Mouse (Mus musculus) adrenal gland, adult 18-20 months (tissue): ENCODE measurements around the gene Kif9. TPM values are rescaled to one million over a fixed set of nuclear protein-coding genes. Genes with fewer than 3 reads are reported as not detected.
A peak's percentile ranks its signal among the peaks of the same experiment; 100 is the strongest.

ENCODE experiments used
- DNase-seq, 2 experiments: peaks; one replicate each; pipeline ENCODE4 v3.0.0; 2021 to 2022; ENCODE audit warnings: low spot score in 2 of 2
- long read RNA-seq, 2 experiments: library from polyadenylated mRNA; stranded (forward); transcript quantifications; one replicate each; pipeline ENCODE4 v2.0.0; 2021
- total RNA-seq, 2 experiments: library from RNA; stranded (reverse); gene quantifications; 1 replicate in 1 of 2; 2 replicates in 1 of 2; pipeline ENCODE4 v1.2.3; 2021

Gene Kif9
- 1 to 10 TPM; 1.4 to 1.8 TPM for total RNA-seq
- long read RNA-seq, experiment 1, partial matches to known transcripts = 0 of 1 reads
- long read RNA-seq, experiment 1, other reads (novel, unspliced or antisense) = 0 of 1 reads
- long read RNA-seq, experiment 2, partial matches to known transcripts = 0 of 3 reads
- long read RNA-seq, experiment 2, other reads (novel, unspliced or antisense) = 2 of 3 reads

DNA sequence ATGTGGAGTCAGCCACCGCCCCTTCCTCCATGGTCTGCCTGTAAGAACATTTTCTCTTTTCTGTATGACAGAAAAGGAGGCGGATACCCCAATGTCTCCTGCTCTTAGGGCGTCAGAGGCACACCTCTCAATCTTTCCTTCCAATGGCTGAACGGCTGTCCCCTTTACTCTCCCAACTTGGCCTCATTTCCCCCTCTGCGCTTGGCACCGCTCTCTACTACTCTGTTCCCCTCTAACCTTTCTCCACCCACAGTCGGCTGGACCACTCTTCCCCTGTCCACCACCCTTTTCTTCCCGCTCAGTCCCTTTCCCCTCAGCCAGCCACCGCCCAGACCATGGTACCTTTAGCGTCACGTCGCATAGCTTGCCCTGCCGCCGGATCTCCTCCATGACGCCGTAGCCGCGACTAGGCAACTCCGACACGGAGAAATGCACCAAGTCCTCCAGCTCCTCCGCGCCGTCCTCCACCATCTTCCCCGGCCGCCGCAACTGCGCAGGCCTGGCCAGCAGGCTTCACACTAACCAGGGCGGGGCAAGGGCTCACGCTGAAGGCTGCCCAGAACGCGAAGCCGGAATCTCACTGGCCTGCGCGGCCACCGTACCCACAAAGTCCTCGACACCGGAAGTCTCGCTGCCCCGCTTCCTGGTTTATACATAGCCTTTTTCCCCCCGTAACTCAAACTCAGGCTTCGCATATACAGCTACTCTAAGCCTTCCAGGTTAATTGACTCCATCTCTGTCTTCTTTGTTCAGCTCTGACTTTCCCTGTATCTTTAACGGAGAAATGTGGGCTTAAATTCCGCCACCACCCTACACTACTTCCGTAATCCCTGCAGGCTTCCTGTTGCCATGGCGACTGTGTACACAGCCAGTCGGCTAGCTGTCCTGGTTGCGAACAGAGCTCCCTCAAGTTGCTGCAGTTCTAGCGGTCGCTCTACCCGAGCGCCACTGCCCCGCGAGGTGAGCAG, at the start of gene Kif9, which contains the start of gene Klhl18:
TSS of gene Kif9 (plus strand) at position 835 of the 968 bp plus-strand sequence.
TSS of gene Klhl18 (minus strand) at position 571 of the 968 bp plus-strand sequence.
- peak; percentile 96 to 97 for DNase-seq

DNA sequence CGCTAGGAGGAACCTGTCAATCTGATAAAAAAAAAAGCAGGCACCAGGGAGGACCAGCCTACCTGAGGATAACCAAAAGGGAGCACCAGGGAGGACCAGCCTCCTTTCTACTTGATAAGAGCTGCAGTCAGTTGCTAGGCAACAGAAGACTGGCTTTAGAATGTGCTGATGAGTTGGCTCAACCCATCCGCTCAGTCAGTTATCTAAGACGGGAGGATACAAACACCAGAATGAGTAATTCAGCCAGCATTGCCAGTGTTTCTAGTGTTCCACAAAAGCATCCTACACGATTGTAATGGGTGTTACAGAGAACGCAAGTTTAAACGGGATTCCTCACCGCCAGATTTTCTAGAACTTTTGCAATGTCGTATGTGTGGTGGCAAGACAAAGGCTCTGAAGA, 45.5 kb upstream of the Kif9 start:
- no peak for DNase-seq

DNA sequence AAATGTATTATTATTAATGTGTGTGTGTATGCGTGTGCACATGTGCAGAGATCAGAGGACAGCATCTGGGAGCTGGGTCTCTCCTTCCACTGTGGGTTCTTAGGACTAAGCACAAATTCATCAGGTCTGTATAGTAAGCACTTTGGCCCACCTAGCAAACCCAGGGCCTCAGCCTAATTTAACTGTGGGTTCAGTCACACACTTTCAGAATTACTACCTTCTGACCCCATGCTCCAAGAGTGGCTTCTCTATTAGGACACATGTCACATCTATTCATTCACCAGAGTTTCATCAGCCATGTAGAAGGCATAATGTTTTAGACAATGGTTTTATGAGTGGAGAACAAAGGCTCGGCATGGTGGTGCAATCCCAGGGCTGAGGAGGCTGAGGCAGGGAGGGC, 43.7 kb upstream of the Kif9 start:
- DNase-seq = no peak

DNA sequence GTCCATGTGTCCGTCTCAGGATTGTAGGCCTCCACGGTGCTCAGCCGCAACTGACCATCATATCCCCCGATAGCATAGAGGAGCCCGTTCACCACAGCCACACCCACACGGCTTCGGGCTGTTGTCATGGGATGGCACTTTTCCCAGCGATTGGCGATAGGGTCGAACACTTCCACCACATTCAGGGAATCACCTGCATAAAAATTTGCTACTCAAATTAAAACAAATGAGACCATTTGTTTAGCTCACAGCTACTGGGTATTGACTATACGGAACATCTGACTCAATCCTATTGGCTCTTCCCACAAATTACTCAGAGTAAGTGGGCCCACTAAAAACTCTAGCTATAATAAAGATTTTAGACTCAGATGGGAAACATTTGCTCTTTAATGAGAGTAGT, 40.7 kb upstream of the Kif9 start:
- no peak for DNase-seq

DNA sequence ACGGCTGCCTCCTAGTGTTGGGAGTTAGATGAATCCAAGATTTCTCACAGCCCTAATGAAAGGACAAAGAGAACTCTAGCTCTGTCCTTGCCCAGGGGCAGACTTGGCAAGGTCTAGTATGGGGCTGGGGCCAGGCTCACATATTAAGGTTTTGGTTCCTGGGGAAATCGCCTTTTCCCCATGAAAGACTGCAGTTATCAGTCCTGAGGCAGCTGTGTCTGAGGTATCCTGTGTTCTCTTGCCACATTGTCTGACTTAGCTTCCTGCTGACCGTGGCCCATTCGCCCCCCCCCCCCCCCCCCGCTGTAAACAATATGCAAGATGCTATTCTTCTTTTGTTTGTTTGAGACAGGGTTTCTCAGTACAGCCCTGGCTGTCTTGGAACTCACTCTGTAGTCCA, 36.7 kb upstream of the Kif9 start:
- DNase-seq = no peak

DNA sequence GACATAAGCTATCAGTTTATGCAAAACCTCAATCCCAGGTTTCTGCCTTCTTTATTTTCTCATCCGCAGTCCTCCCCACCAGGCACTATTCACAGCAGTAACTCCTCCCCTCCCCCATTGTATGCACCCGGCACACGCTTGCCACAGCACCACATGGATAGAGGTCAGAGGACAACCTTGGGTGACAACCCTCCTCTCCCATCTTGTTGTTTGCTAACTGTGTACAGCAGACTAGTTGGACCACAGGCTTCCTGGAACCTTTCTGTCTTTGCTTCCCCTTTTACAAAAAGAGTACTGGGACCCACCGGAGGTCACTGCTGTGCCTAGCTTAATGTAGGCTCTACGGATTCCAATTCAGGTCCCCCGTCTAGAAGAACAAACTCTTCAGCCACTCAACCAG, 36.2 kb upstream of the Kif9 start:
- no peak for DNase-seq

DNA sequence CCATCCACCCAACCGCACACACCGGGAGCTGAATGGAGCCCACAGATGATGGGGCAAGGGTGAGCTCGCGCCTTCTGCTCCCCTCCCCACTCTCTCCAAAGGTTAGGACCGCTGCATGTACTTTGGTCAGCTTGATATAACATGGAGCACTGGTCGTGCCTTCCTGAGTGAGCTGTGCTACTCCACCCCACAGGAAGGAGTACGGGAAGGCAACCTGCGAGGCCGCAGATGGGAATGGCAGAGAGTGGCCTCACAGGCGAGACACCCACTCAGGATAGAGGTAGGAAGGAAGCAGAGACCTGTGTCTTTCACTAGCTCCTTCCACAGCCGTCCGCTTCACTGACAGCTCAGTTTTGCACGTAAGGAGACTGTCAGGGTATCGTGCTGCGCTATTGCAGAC, 28.4 kb upstream of the Kif9 start:
- no peak for DNase-seq

DNA sequence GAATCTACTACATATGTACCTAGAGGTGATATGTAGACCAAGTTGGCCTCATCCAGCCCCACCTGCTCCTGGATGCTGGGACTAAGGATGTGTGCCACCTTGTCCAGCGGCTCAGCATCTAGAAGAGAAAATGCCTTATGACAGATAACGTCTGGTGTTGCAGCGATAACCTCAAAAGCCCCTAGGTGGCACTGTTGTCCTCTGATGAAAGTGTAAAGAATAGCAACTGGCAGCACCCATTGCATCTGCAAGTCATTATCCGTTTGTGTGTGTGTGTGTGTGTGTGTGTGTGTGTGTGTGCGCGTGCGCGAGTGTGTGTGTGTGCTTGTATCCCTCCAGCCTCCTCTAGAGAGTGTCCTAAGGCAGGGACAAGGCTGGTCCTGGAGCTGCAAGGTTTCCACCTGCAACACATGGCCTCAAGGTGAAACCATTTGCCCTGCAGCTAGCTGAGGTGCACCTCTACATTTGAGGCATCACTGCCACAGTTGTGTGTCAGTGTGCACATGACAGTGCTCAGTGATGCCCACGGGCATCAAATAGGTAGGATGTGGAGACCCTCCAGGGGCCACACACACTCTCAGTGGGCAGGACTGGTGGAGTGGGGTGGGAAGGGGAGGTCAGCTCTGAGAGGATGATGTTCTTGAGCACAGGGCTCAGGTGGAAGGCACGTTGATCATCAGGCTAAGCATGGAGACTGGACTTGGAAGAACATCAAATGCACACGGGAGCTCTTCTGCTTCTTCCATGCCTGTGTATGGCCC, 27.7 kb upstream of the Kif9 start:
- peak; percentile 58 to 62 for DNase-seq

DNA sequence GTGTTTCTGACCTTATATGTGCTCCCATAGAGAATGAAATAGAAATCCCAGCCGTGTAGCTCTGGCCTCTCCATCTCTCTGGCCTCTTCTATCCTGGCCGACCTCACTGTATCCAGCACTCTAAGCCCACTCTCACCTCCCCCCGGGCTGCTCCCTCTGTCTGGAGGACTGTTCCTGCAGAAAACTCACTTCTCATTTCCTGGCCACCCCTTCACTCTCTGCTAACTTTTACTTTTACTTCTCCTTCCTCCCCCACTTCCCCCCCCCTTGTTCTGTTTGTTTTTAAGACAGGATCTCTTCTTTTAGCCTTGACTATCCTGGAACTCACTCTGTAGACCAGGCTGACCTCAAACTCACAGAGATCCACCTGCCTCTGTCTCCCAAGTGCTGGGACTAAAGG, 24.2 kb upstream of the Kif9 start:
- no peak for DNase-seq

DNA sequence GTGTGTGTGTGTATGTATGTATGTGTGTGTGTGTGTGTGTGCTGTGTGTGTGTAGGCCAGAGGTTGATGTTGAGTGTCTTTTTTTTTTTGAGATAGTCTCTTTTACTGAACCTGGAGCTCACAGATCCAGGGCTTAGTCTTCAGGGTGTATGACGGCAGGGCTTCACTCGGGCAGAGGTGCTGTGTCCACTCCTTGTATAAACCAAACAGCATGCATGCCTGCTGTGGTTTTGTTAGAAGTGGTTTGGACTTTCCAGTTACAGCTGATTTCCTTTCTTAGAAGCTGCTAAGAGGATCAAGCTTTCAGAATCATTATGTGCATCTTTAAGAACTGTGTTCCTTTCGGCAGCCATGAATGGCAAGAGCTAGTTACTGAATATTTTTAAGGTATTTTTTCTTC, 18.8 kb upstream of the Kif9 start:
- DNase-seq = no peak

DNA sequence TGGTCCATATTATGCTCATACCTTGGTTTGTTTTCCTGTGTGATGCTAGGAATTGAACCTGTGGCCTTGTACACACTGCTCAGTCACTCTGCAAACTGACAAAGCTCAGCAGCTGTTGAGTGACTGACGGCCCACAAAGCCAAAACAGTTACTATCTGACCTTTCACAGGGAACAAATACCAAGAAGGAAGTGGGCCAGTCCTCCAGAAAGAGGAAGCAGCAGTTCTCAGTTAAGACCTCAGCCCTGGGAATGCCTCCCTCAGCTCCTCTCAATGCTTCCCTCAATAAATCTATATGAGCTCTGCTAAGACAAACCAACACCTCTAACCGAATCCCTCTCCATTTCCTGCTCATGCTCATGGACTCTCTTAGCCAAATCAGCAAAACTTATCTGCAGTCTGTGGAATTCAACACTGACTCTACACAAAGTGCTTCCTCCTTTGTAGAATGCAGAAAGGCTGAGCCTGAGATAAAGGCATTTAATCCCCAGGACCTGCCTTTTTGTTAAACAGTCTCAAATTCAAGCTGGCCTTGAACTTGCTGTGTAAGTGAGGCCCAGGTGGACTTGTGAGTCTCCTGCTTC, 17.5 kb upstream of the Kif9 start:
- DNase-seq = no peak

DNA sequence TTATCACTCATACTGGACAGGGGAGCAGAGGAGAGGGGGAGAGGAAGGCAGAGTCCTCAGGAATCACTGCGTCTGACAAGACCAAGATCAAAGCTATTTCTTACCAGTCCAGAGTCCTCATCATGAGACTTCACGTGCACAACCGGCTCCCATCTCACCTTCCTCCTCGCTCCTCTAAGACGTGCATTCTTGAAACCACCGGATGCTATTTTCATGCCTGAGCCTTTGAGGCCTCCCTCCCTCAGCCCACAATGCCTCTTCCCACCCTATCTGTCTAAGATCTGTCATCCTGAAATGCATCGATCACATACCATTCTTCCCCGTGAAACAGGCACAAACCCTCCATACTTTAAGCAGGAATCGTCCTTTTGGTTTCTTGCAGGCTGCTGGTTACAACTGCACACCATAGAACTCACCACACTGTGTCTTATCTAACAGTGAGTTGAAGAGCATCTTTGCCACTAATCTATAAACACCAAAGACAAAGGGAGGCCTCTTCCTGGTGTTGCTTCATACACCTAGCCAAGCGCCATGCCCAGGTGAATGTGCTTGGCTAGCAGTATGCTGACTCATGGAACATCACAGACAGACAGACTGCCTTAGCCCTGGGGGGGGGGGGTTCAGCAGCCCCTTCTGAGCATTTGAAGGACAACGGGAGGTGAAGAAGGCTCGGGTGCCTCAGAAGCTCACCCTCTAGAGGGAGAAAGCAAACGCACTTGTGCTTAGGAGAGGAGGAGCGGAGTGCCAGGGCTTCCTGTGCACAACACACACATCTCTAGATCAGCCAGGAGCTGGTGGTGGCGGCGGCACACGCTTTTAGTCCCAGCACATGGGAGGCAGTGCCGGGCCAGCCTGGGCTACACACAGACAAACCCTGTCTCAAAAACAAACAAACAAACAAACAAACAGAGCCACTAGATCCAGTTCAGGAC, 15.6 kb upstream of the Kif9 start:
- no peak for DNase-seq

DNA sequence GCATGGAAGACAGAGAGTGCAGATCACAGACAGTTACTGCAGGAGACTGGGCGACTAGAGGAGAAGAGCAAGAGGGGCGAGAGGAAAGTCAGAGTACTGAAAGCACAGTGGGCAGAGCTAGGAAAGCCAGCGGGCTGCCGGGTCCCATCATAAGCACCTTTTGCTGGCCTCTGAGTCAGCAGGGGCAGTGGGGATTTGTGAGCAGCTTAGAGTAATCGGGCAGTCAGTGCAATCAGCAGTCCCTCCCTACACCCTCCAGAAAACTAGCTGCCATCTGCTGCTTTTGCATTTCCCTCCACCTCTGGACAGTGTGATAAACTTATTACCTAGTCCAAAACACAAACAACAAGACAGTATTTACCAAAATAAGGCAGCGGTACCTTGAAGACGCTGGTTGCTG, 14.4 kb upstream of the Kif9 start:
- DNase-seq = no peak

DNA sequence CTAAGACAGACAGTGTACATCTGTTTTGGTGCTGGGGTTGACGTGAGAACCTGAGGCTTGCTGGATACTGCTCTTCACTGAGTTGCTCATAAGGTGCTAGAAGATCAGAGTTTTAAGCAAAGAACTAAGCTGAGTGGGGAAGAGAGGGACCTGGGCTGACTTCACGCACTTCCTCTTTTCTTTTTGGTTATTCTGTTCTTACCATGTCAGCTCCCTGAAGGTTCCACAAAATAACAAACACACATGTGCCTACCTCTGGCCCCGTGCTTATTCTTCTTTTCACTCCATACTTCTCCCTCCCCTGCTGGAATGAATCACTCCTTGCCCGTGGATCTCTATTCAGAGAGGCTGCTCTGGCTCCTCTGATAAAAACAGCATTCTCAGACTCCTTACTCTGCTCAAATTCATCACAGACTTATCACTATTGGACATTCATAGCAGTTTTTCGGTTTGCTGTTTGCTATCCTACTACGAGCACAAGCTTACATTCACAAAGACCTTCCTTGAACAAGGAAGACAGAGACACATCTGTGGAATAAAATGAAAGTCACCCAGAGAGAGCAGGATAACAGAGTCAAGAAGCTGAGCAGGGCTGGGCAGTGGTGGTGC, 12.7 kb upstream of the Kif9 start:
- DNase-seq = no peak

DNA sequence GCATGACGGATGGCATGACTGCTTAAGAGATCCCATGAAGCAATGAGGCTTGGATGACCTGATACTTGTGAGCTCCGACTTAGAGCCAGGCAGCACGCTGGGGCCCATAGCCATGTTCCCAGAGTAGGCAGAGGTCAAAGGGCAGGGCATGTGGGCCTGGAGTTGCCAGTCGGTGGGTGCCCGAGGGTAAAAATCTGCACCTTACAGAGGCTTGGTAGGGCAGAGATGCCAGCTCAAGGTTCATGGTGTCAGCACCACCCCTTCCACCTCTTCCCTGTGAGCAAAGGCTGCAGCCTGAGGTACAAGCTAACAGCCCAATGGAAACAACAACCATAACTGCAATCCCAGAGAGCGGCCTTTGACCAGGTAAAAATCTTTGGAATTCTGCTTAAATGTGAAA, 11.4 kb upstream of the Kif9 start:
- no peak for DNase-seq

DNA sequence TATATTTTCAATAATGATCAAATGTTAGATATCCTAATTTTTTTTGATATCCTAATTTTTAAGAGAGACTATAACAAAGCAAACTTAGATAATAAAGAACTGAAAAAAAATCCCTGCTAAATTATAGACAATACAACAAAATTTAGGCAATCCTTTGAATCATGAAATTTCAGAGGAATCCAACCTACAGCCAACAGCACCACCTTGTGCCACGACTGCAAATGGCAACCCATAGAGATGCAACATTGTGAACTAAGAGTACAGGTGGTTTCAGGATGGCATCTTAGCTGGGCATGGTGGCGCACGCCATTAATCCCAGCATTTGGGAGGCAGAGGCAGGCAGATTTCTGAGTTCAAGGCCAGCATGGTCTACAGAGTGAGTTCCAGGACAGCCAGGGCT, 10.6 kb upstream of the Kif9 start:
- DNase-seq = no peak

DNA sequence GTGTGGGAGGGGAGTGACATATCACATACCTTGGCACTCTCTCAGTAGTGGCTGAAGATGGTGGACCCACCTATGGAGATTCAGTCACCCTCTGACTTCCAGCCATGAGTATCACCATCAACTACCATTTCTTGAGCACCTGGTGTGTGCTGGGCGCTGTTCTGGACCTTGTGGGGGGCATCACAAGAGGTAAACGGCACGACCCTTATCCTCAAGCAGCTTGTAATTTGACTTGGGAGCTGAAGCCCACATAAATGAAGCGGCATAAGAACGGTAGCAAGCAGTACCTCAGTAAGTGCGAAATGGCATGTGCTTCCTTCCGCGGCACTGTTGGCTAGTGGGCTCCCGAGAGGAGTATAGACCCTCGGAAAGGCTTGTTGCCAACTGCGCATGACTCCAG, 1.2 kb downstream of the Kif9 start:
- DNase-seq = no peak

DNA sequence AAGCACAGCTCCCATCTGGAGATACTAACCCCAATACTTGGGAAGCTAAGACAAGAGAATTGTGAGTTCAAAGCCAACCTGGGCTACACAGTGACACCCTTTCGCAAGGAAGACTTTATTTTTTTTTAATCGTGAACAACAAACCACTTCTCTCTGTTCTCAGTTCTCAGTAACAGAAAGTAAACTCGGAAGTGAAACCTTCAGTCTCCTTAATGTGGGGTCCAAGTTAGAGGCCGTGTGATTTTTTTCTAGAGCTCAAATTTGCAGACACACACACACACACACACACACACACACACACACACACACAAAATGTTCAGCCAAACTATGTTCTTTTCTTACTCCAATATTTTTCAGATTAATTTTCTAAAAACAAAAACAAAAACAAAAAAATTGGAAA, 1.9 kb downstream of the Kif9 start:
- no peak for DNase-seq

DNA sequence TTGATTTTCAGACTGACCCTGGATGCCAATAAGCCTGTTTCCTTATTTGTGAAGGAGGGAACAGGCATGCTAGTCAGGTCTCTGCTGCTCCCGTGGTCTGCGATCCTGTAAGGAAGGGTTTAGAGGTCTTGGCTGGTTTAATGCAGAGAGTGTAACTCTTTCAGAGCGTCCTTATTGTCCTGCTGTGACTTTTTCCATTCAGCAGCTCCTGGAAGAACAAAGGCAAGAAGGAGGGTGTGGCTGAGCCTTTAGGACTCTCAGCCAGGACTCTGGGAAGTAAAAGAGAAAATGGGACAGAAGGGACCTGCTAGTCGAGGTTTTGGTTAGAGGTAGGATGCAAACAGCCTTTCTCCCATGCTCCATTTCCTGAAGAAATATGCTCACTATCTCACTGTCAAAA, 12.1 kb downstream of the Kif9 start:
- no peak for DNase-seq

DNA sequence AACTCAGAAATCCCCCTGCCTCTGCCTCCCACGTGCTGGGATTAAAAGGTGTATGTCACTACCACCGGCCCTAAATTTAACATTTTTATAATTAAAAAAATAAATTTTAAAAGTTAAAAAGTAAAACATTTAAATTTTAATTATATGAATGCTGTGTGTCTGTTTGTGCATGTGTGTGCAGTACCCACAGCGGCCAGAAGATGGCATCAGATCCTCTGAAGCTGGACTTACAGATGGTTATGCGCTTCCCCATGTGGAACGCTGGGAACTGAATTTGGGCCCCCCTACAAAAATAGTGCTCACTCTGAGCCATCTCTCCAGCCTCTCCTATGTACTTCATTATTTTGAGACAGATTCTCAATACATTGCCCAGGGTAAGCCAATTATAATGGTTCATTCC, 14.2 kb downstream of the Kif9 start:
- DNase-seq = no peak
